Mouse (Mus musculus) cerebellum, postnatal 10 days (tissue): ENCODE measurements around the gene Gm10750.
"Not testable (repeated sequence)": the region's sequence is repeated elsewhere in the genome, so short reads cannot be mapped to it uniquely, and the experiment has no call there.

Source experiments
- DNase-seq, 2 experiments: peaks; one replicate each; pipeline ENCODE4 v3.0.0; 2021; ENCODE audit warnings: mixed read lengths in 2 of 2

Gm10750 gene

GRCm38 (mm10) chr2:149017137-149017536 is at the start of gene Gm10750:
Gene Gm10750, minus strand, starts transcription at chr2:149017237.
- not testable (repeated sequence) for DNase-seq

DNA sequence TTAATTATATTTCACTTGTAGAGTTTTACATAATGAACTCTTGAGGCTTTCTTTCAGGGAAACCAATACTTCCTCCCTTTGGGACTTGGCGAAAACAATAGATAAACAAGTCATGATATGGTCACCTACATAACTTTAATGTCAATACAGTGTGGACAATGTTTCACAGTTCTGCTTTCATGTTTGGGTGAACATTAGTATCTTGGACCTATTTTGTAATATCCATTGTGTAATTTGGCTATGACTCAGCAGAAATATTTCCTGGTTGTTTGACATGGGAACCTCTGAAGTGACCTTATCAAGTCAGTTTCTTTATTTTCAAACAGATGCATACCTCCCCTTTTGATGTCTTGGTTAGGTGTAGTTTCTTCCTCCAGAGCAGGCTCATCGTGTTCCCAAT is 12.2 kb downstream of the Gm10750 start:
- no peak for DNase-seq

DNA sequence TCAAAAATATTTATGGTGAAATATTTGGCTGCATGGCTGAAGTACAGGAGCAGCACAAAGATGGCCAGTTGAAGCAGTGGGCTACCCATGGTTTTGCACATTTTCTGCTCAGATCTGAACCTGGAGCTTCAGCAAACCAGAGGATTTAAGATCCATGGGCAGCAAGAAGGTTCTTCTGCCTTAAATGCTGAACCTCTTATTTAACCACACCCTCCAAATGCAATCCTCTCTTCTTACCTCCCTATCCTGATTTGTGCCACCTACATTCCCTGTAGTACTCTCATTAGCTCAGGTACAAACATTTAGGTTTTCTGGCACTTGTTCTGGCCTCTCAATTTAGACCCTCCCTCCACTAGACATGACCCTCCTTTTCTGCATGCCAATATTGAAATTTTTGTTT is 13.9 kb downstream of the Gm10750 start, which contains the start of gene Gm1330:
Gm1330 (minus strand) TSS at position 101 of the 400 bp plus-strand sequence.
- DNase-seq: no peak

DNA sequence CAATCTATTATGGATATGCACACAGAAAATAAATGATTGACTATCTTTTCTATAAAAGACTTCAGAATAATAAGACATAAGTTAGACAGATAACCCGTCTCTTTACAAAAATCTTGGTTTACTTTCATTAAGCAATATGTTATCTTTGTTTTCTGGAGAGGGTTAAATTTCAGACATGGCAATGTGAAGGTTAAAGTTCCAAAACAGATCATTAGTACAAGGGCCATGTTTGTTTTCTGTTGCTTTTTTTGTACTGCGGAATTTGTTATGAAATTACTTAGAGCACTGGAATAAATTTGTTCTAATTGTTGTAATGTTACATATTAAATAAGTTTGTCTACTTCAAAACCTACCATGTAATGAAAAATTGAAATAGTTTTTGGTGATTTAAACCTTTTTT is 21.9 kb downstream of the Gm10750 start:
- DNase-seq: no peak
